In the genomic region with DNA sequence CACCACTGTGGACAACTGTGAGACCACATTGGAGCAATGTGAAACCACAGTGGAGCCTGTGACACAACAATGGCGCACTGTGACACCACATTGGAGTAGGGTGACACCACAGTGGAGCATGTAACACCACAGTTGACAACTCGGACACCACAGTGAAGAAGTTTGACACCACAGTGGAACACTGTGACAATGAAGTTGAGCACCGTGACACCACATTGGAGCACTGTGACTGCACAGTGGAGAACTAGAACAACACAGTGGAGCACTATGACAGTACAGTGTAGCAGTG, we compare ENCODE assay signal across 14 mouse cellular contexts.
DNase-seq lines count a peak whose midpoint lies in the region; ATAC-seq and TF ChIP-seq lines count a peak whose summit lies in the region.
"Had no signal": no experiment of that assay in that cellular context is flagged by ENCODE, and none has a peak within 500 bp of the region (broad histone marks: within the 10 kb centered on the region; RNA-seq: fewer than 3 reads in every experiment).

No protein-coding gene starts in this region.

- H3K36me3 ChIP-seq in hindbrain, embryonic 11.5 days (ENCODE audit: control insufficient read depth, insufficient read depth, low read length) = 0 out of 2 replicates have a peak, but pooled peaks cover 3% of the 10 kb centered on the region
- H3K36me3 ChIP-seq in hindbrain, embryonic 14.5 days (replicated peaks; ENCODE audit: control insufficient read depth, insufficient read depth) = no peaks in the 10 kb centered on the region
- H3K36me3 ChIP-seq: embryonic facial prominence, embryonic 15.5 days had no signal

- no peak for TF ChIP-seq CTCF in lung, adult 2 months (IDR thresholded peaks at IDR 0.05; ENCODE audit: insufficient read depth, low read length)

- H3K4me1 ChIP-seq in hindbrain, embryonic 11.5 days (replicated peaks; ENCODE audit: control insufficient read depth, insufficient read depth, low read length) = no peaks in the 10 kb centered on the region
- H3K4me1 ChIP-seq in hindbrain, embryonic 14.5 days (replicated peaks; ENCODE audit: control insufficient read depth, insufficient read depth, low read length) = no peaks in the 10 kb centered on the region
- no peaks in the 10 kb centered on the region for H3K4me1 ChIP-seq in lung, adult 2 months (ENCODE audit: control insufficient read depth, insufficient read depth, low read length)
- H3K4me1 ChIP-seq: embryonic facial prominence, embryonic 15.5 days had no signal

- DNase-seq in hindbrain, embryonic 11.5 days (ENCODE audit: low spot score) = no peak
- no peak for DNase-seq in hindbrain, embryonic 14.5 days (ENCODE audit: low spot score)
- DNase-seq in lung, adult 2 months = peak; percentile 0
- DNase-seq in lung, postnatal 14 days = no peak
- DNase-seq in testis, postnatal 10 days (ENCODE audit: low spot score) = peak; percentile 19
- DNase-seq in testis, postnatal 14 days (ENCODE audit: low spot score) = no peak
- DNase-seq in kidney, postnatal 36 days = no peak
- DNase-seq: adrenal gland, adult 8-10 months; cerebellum, adult 18-20 months had no signal

- H3K27me3 ChIP-seq in hindbrain, embryonic 11.5 days (ENCODE audit: control insufficient read depth, insufficient read depth, low read length) = no peaks in the 10 kb centered on the region
- no peaks in the 10 kb centered on the region for H3K27me3 ChIP-seq in hindbrain, embryonic 14.5 days (ENCODE audit: control insufficient read depth, insufficient read depth, low read length)
- H3K27me3 ChIP-seq: embryonic facial prominence, embryonic 15.5 days had no signal

- H3K4me3 ChIP-seq in hindbrain, embryonic 11.5 days (ENCODE audit: low read depth, low read length) = no peak overlapping the region
- no peak overlapping the region for H3K4me3 ChIP-seq in hindbrain, embryonic 14.5 days (replicated peaks; ENCODE audit: low read length)
- no peak overlapping the region for H3K4me3 ChIP-seq in lung, adult 2 months (replicated peaks; ENCODE audit: extremely low read depth, low read depth, low read length)
- H3K4me3 ChIP-seq: embryonic facial prominence, embryonic 15.5 days; heart, adult 2 months had no signal

- TF ChIP-seq POLR2A in lung, adult 2 months (IDR thresholded peaks at IDR 0.05; ENCODE audit: borderline replicate concordance, extremely low read depth, low read depth, low read length) = no peak

- 0 out of 2 replicates have a peak, but pooled peaks have one; percentile 9 for ATAC-seq in hindbrain, embryonic 11.5 days (ENCODE audit: low FRiP score)
- no peak for ATAC-seq in hindbrain, embryonic 14.5 days (ENCODE audit: low FRiP score)
- ATAC-seq: CD4-positive, CD25-positive, alpha-beta regulatory T cell, adult 4 months; inflammation-experienced regulatory T-cells, adult 6 months had no signal

- no peak overlapping the region for H3K4me2 ChIP-seq in hindbrain, embryonic 11.5 days (replicated peaks; ENCODE audit: low read depth, low read length)
- no peak overlapping the region for H3K4me2 ChIP-seq in hindbrain, embryonic 14.5 days (replicated peaks)
- H3K4me2 ChIP-seq: embryonic facial prominence, embryonic 15.5 days had no signal

- no peak overlapping the region for H3K27ac ChIP-seq in hindbrain, embryonic 11.5 days (ENCODE audit: low read depth, low read length)
- H3K27ac ChIP-seq in hindbrain, embryonic 14.5 days = no peak overlapping the region
- H3K27ac ChIP-seq: embryonic facial prominence, embryonic 15.5 days; heart, adult 2 months; liver, embryonic 14.5 days had no signal

- 85% methylated on average over 3 of the region's 3 CpGs for WGBS in hindbrain, embryonic 11.5 days
- 85% methylated on average over 3 of the region's 3 CpGs for WGBS in hindbrain, embryonic 14.5 days
- 70% methylated on average over 3 of the region's 3 CpGs for WGBS in lung, adult 2 months

- H3K9ac ChIP-seq in hindbrain, embryonic 11.5 days (ENCODE audit: low read depth, low read length) = no peak overlapping the region
- H3K9ac ChIP-seq in hindbrain, embryonic 14.5 days = no peak overlapping the region
- H3K9ac ChIP-seq: embryonic facial prominence, embryonic 15.5 days; liver, embryonic 14.5 days had no signal

- H3K9me3 ChIP-seq in hindbrain, embryonic 11.5 days (ENCODE audit: control insufficient read depth, low read length) = peaks cover 60% of the 10 kb centered on the region
- peaks cover 61% of the 10 kb centered on the region for H3K9me3 ChIP-seq in hindbrain, embryonic 14.5 days (ENCODE audit: control insufficient read depth, low read length)

Comparison
In these comparisons a context has a peak if more than half of its experiments do, and no peak if none do; other contexts are left out.
1. DNase-seq: peak in lung, adult 2 months (single experiment) and testis, postnatal 10 days (single experiment); none in hindbrain, embryonic 11.5 days (single experiment), hindbrain, embryonic 14.5 days (single experiment), lung, postnatal 14 days (single experiment), testis, postnatal 14 days (single experiment) and kidney, postnatal 36 days (0 of 2).